Mouse (Mus musculus) neural tube, embryonic 13.5 days (tissue): ENCODE measurements at regions not wholly inside any gene's neighbourhood (a gene's known extent, or its start where the extent isn't known, plus 50 kb on each side); places are given as distances from the start of the nearest gene placed in this dataset.
"Not testable (repeated sequence)": the region's sequence is repeated elsewhere in the genome, so short reads cannot be mapped to it uniquely, and the experiment has no call there.

Experiments
- ATAC-seq: fragments of 200-750 bp; cut with Nextera tagmentation; 2 replicates; pipeline ENCODE4 v1.8.0; 2017; ENCODE audit warnings: low read depth, mild to moderate bottlenecking, moderate TSS enrichment, moderate library complexity
- H3K27ac ChIP-seq: fragments of 300-500 bp; sonication (generic); replicated peaks from 2 replicates; pipeline ENCODE4 v1.5.1; 2015; ENCODE audit warnings: moderate library complexity, mild to moderate bottlenecking, inconsistent platforms
- H3K27me3 ChIP-seq: fragments of 300-500 bp; sonication (generic); 2 replicates; pipeline ENCODE4 v1.6.1; 2015; ENCODE audit warnings: mild to moderate bottlenecking, inconsistent platforms
- H3K36me3 ChIP-seq: fragments of 300-500 bp; sonication (generic); 2 replicates; pipeline ENCODE4 v1.6.1; 2015; ENCODE audit warnings: mild to moderate bottlenecking, inconsistent platforms
- H3K4me1 ChIP-seq: fragments of 300-500 bp; sonication (generic); replicated peaks from 2 replicates; pipeline ENCODE4 v1.6.1; 2015; ENCODE audit warnings: inconsistent platforms
- H3K4me2 ChIP-seq: fragments of 300-500 bp; sonication (generic); 2 replicates; pipeline ENCODE4 v1.6.1; 2015; ENCODE audit warnings: inconsistent platforms, mild to moderate bottlenecking, moderate library complexity
- H3K4me3 ChIP-seq: fragments of 300-500 bp; sonication (generic); 2 replicates; pipeline ENCODE4 v1.5.1; 2015; ENCODE audit warnings: mild to moderate bottlenecking, inconsistent platforms
- H3K9ac ChIP-seq: fragments of 300-500 bp; sonication (generic); 2 replicates; pipeline ENCODE4 v1.6.1; 2015; ENCODE audit warnings: moderate library complexity, mild to moderate bottlenecking, inconsistent platforms
- H3K9me3 ChIP-seq: fragments of 300-500 bp; sonication (generic); 2 replicates; pipeline ENCODE4 v1.6.1; 2016; ENCODE audit warnings: inconsistent platforms
- WGBS: fragments of 180-500 bp; shearing (Covaris S2); methylation state at CpG from one replicate; pipeline ENCODE4 v1.1.7; 2015; 5-methylcytosine and 5-hydroxymethylcytosine counted together

DNA sequence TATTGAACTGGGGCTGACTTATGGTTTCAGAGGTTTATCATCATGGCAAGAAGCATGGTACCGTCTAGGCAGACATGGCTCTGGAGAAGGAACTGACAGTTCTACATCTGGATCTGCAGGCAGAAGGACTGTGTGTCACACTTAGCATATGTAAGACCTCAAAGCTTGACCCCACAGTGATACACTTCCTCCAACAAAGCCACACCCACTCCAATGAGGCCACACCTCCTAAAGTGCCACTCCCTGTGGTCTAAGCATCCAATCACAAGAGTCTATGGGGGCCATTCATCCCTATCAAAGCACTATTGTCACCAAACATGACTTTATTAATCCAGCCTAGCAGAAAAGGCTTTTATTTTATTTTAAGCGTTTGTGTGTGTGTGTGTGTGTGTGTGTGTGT is 96.2 kb upstream of the Fam3c start:
- Histone ChIP-seq H3K4me1 (no peaks in the 10 kb centered on the region), H3K9me3 (no peaks in the 10 kb centered on the region), H3K27ac (no peak overlapping the region), H3K9ac (no peak overlapping the region), H3K4me2 (no peak overlapping the region), H3K36me3 (no peaks in the 10 kb centered on the region), H3K27me3 (no peaks in the 10 kb centered on the region), H3K4me3 (no peak overlapping the region)
- 76% methylated on average over 2 of the region's 2 CpGs for WGBS
- no peak for ATAC-seq

DNA sequence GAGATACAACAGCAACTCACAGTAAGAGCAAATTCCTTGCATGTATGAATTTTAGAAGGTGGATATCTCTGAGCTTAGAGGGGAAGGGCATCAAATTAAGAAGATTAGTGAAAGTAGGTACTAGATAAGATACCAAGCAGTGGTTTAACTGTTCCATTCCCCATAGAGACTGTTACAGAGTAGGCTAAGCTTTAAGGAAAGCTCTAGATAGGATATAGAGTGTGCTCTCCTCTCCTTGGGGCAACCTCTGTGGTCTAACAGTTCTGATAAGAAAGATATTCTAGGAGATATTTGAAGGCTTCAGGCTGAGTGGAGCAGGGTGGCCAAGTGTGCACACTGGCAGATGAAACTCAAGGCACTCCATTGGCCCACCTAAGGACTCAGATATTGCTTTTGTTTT is 94.5 kb upstream of the Fam3c start:
- Histone ChIP-seq H3K4me3 (no peak overlapping the region), H3K4me2 (no peak overlapping the region), H3K36me3 (no peaks in the 10 kb centered on the region), H3K9me3 (no peaks in the 10 kb centered on the region), H3K27me3 (no peaks in the 10 kb centered on the region), H3K9ac (no peak overlapping the region), H3K4me1 (no peaks in the 10 kb centered on the region), H3K27ac (no peak overlapping the region)
- no peak for ATAC-seq

DNA sequence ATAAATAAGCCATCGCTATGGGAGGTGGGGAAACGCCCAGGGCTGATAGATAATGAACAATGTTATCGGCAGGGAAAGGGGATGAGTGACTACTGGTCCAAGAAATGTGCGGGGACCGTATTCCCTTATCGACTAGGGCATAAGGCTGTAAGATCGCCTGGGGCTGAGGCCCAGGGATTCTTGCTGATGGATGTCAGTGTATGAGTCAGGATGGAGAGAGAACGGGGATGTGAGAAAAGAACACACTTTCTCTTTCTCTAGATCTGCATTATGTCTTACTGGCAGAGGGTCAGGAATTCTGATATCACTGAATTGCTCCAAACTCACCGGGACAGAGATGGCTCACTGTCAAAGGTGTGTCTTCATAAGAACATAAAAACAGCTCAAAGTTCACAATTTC is 92.9 kb upstream of the Fam3c start:
- WGBS, result 86% methylated on average over 9 of the region's 9 CpGs
- Histone ChIP-seq H3K27me3 (no peaks in the 10 kb centered on the region), H3K4me1 (no peaks in the 10 kb centered on the region), H3K27ac (no peak overlapping the region), H3K4me2 (no peak overlapping the region), H3K36me3 (no peaks in the 10 kb centered on the region), H3K4me3 (no peak overlapping the region), H3K9me3 (no peaks in the 10 kb centered on the region), H3K9ac (no peak overlapping the region)
- ATAC-seq, result no peak

DNA sequence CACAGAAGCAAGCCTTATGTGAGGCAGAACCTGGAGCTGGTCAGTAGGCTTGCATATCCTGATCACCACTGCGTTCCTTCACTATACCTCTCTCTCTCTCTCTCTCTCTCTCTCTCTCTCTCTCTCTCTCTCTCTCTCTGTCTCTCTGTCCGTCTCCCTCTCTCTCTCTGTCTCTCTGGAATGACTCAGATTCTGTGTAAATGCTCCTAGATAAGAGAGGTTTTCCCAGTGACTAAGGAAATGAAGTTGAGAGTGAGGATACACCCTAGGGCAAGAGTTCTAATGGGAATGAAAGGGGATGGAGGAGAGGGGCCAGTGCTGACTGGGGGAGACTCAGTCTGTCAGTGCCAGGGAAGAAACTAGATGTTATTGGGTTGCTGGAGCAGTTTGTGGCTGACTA is 91.6 kb upstream of the Fam3c start:
- 79% methylated on average over 2 of the region's 2 CpGs for WGBS
- H3K4me1 ChIP-seq, result no peaks in the 10 kb centered on the region

DNA sequence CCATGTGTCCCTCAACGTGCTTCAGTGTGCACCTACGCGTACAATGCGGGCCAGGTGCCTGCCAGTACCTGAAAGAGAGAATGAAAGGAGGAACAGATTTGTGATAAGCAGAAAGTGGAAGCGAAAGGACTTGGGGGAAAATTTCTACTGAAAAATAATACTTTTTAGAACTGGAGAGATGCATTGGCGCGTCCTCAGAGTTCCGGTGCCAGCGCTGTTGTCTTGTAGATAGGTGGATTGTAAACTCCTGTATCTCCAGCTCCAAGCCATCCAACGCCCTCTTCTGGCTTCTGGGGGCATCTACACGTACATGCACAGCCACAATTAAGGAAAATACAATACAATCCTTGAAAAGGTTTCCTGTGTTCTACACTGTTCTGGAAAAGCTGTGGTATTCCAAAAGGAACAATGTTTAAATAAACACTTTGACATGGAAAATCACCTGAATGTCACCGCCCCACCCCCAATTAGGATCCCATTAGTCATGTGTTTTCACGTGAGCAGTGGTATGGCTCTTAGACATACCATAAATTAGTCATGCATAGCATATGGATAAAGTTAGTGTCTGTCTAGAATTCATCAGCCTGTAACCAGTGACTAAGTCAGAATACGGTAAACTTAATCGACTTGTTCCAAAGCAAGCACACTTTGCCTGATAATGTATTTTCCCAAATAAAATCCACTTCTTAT is 90.7 kb upstream of the Fam3c start:
- H3K4me2 ChIP-seq, result no peak overlapping the region
- no peak overlapping the region for H3K27ac ChIP-seq
- H3K36me3 ChIP-seq, result no peaks in the 10 kb centered on the region
- H3K4me1 ChIP-seq, result no peaks in the 10 kb centered on the region
- WGBS, result 84% methylated on average over 15 of the region's 15 CpGs
- no peak for ATAC-seq
- no peak overlapping the region for H3K4me3 ChIP-seq
- H3K9me3 ChIP-seq, result no peaks in the 10 kb centered on the region
- H3K27me3 ChIP-seq, result no peaks in the 10 kb centered on the region
- no peak overlapping the region for H3K9ac ChIP-seq

More for the DNA sequence above, 91.6 kb upstream of the Fam3c start:
- Histone ChIP-seq H3K27ac (no peak overlapping the region), H3K27me3 (no peaks in the 10 kb centered on the region), H3K9ac (no peak overlapping the region), H3K36me3 (no peaks in the 10 kb centered on the region), H3K4me3 (no peak overlapping the region), H3K9me3 (no peaks in the 10 kb centered on the region), H3K4me2 (no peak overlapping the region)
- no peak for ATAC-seq

DNA sequence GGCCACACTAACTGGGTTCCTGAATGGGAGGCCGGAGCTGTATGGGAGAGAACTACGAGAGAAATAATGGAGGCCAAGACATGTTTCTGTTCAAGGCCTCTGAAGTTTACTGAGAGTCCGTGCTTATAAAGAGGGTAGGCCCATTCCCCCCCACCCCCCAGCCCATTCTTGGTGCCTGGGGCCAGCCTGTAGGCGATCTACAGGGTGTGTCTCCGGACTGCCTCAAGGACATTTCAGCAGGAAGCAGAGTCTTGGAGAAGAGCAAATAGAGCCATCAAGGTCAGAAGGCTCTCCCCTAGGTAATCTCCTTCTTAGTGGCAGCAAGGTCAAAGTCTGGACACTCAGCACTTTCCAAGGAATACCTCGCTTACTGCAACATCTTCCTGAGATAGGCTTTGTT is 88.8 kb upstream of the Fam3c start:
- not testable (repeated sequence) for H3K36me3 ChIP-seq, H3K4me3 ChIP-seq, H3K27me3 ChIP-seq, H3K27ac ChIP-seq, H3K4me1 ChIP-seq, ATAC-seq, H3K9me3 ChIP-seq, H3K4me2 ChIP-seq, H3K9ac ChIP-seq
- WGBS, result 94% methylated on average over 6 of the region's 6 CpGs

DNA sequence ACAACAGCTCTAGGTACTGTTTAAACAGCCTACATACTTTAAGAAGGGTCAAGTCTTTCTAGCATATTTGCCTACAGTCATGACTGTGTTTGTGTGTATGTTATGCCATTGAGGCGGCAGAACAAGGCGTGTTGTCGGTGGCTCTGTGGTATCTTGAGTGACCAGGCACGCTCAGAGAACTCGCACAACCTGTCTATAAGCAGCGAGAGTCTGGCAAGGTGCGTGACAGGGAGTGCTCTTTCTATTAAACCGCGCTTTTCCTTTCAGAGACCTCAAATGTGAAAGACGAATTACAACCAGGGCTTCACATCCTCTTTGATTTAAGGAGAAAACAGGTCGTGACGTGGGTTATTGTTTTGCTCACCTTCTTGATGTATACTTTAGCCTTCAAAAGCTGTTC is 88.2 kb upstream of the Fam3c start:
- WGBS, result 92% methylated on average over 12 of the region's 12 CpGs
- H3K4me3 ChIP-seq, result no peak overlapping the region
- no peaks in the 10 kb centered on the region for H3K36me3 ChIP-seq
- no peak overlapping the region for H3K4me2 ChIP-seq
- H3K27ac ChIP-seq, result no peak overlapping the region
- H3K4me1 ChIP-seq, result no peaks in the 10 kb centered on the region
- no peaks in the 10 kb centered on the region for H3K27me3 ChIP-seq
- no peaks in the 10 kb centered on the region for H3K9me3 ChIP-seq
- ATAC-seq, result no peak
- H3K9ac ChIP-seq, result no peak overlapping the region

DNA sequence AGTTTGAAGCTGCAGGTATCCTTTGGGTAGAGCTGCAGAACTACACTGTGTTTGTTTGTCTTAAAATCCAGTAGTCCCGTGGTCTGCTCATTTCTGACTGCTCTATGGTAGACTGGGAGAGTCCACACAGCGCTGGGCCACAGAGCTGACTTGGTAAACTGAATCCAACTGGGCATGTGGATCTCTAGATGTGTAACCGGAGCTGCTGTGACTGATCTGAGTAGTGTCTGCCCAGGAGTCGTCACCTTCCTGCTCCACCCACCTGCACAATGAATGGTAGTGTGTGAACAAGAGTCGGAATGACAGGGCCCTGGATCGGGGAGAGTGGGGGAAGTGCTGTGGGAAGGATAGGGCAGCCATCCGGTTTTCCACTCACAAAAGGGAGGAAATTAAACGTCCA is 87.5 kb upstream of the Fam3c start:
- Histone ChIP-seq H3K36me3 (no peaks in the 10 kb centered on the region), H3K4me3 (no peak overlapping the region), H3K4me1 (no peaks in the 10 kb centered on the region), H3K9me3 (no peaks in the 10 kb centered on the region), H3K27me3 (no peaks in the 10 kb centered on the region), H3K27ac (no peak overlapping the region), H3K4me2 (no peak overlapping the region), H3K9ac (no peak overlapping the region)
- ATAC-seq, result no peak
- WGBS, result 49% methylated on average over 8 of the region's 8 CpGs

DNA sequence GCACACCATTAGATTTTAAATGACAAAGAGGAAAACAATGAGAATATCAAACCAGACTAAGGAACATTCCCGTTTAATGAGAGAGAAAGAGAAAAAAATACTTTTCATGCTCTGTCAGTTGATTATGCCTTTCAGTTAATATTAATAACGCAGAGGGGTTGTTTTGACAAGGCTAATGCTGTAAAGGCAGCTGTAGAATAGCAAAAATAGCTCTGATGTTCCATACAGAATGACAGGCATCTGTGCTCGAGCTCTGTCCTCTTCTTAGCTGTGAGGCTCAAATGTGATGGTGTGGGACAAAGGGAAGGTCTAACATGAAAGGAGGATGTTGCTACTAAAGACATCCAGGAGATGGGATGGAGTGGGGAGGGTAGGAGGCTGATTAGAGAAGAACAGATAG is 87.1 kb upstream of the Fam3c start:
- Histone ChIP-seq H3K4me1 (no peaks in the 10 kb centered on the region), H3K27me3 (no peaks in the 10 kb centered on the region), H3K9me3 (no peaks in the 10 kb centered on the region), H3K27ac (no peak overlapping the region), H3K4me2 (no peak overlapping the region), H3K9ac (no peak overlapping the region), H3K36me3 (no peaks in the 10 kb centered on the region), H3K4me3 (no peak overlapping the region)
- 71% methylated on average over 3 of the region's 3 CpGs for WGBS
- no peak for ATAC-seq

DNA sequence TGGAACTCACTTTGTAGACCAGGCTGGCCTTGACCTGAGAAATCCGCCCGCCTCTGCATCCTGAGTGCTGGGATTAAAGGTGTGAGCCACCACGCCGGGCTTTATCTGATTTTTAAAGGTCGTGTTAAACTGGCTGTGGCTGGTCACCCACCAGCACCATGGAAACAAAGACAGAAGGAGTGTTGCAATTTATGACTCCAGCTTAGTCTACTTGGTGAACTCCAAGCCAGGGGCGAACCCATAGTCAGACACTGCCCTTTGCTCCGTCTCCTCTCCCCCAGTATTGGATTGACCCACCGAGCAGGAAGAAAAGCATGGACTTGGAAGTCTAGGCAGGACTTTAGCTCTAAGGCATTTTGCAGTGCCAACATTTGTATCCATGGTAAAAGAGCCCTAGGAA is 86.5 kb upstream of the Fam3c start:
- Histone ChIP-seq H3K4me2 (no peak overlapping the region), H3K4me3 (no peak overlapping the region), H3K36me3 (no peaks in the 10 kb centered on the region), H3K9ac (no peak overlapping the region), H3K4me1 (no peaks in the 10 kb centered on the region), H3K9me3 (no peaks in the 10 kb centered on the region), H3K27me3 (no peaks in the 10 kb centered on the region), H3K27ac (no peak overlapping the region)
- 82% methylated on average over 8 of the region's 8 CpGs for WGBS
- ATAC-seq, result no peak

DNA sequence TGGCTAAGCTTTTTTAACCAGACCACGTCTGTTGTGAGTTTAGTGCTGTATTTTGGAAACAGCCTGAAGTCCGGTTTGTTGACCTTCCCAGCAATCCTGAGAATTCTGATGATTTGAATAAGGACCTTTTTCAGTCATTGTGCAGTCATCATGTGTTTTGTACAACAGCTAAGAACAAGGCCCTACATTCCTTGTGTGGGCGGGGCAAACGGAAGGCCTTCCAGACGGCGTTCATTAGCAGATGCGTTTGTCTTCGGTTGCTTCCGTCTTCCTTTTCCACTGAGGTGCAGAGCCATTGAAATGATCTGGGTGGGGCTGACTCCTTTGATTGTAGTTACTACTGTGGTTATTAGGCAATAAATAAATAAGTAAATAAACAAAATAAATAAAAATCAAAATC is 83.8 kb upstream of the Fam3c start:
- Histone ChIP-seq H3K27me3 (no peaks in the 10 kb centered on the region), H3K36me3 (no peaks in the 10 kb centered on the region), H3K4me1 (no peaks in the 10 kb centered on the region), H3K27ac (no peak overlapping the region), H3K4me2 (no peak overlapping the region), H3K4me3 (no peak overlapping the region), H3K9ac (no peak overlapping the region), H3K9me3 (no peaks in the 10 kb centered on the region)
- ATAC-seq, result no peak
- 83% methylated on average over 9 of the region's 9 CpGs for WGBS

DNA sequence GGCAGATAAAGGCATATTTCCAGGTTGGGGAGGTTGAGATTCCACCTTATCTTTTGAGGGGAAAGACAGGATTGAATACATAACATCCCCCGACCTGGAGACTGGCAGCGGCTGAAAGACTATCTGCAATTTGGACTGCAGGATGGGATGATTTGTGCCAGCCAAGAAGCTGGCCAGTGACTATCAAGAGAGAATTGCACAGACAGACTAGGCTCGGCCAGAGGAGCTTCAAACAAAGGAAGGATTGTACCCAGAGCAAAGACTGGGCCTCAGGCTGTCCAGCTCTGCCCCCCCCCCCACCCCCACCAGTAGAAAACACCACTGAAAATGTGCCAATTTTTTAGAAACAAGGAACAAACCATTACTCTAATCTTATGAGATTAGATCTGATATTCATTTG is 73.0 kb upstream of the Fam3c start:
- H3K4me2 ChIP-seq, result no peak overlapping the region
- H3K27me3 ChIP-seq, result no peaks in the 10 kb centered on the region
- ATAC-seq, result peak; percentile 80; the same call in 1 of the 2 replicates
- no peak overlapping the region for H3K4me3 ChIP-seq
- no peak overlapping the region for H3K9ac ChIP-seq
- no peak overlapping the region for H3K27ac ChIP-seq
- 39% methylated on average over 3 of the region's 3 CpGs for WGBS
- no peaks in the 10 kb centered on the region for H3K4me1 ChIP-seq
- no peaks in the 10 kb centered on the region for H3K36me3 ChIP-seq
- H3K9me3 ChIP-seq, result no peaks in the 10 kb centered on the region

DNA sequence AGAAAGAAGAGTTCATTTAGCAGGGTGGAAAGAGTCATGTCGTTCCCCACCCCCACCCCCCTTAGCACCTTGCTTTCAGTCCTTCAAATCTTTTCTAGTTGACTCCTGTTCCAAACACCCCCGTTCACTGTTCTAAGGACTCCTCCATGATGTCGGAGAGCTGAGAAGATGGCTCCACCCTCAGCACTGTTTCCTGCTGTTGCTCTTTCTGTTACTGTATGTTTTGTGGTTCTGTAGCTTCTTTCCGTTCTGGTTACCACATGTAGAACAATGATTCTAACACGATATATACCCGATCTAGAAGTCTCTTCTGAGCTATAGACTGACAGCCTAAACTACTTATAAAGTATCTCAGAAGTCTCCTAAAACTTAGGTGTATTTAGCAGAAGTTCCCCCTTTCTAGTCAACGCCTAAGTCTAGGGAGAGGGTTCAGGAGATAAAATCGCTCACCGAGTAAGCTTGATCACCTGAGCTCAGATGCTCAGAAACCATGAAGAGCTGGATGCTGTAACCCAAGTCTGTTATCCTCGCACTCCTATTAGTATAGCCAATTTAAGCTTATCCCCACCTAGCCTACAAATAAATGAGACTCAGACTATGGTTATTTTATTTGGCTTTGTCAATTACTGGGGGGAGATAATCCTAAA is 68.2 kb upstream of the Fam3c start:
- no peaks in the 10 kb centered on the region for H3K36me3 ChIP-seq
- H3K9me3 ChIP-seq, result no peaks in the 10 kb centered on the region
- H3K9ac ChIP-seq, result no peak overlapping the region
- 92% methylated on average over 10 of the region's 10 CpGs for WGBS
- ATAC-seq, result no peak
- H3K4me3 ChIP-seq, result no peak overlapping the region
- no peak overlapping the region for H3K27ac ChIP-seq
- H3K4me2 ChIP-seq, result no peak overlapping the region
- no peaks in the 10 kb centered on the region for H3K4me1 ChIP-seq
- no peaks in the 10 kb centered on the region for H3K27me3 ChIP-seq
